Mouse (Mus musculus) cerebellum, postnatal 14 days (tissue): ENCODE measurements at regions not wholly inside any gene's neighbourhood (a gene's known extent, or its start where the extent isn't known, plus 50 kb on each side); places are given as distances from the start of the nearest gene placed in this dataset.

ENCODE experiments used
- DNase-seq, 2 experiments: peaks; one replicate each; pipeline ENCODE4 v3.0.0; 2021; ENCODE audit warnings: mixed read lengths in 2 of 2

- DNase-seq = no peak
Measured at GRCm38 (mm10) chr1:23602710-23603291, 158.8 kb upstream of the B3gat2 start.

- peak; percentile 26 to 43 for DNase-seq
Measured at GRCm38 (mm10) chr1:23629366-23629765, 132.2 kb upstream of the B3gat2 start.

- DNase-seq = no peak
Measured at GRCm38 (mm10) chr1:23645093-23645492, 116.5 kb upstream of the B3gat2 start.

GRCm38 (mm10) chr1:23648875-23649506, 112.6 kb upstream of the B3gat2 start:
- DNase-seq = no peak

GRCm38 (mm10) chr1:23649886-23650285, 111.7 kb upstream of the B3gat2 start:
- DNase-seq = no peak

- peak; percentile 71 to 81 for DNase-seq
Measured at GRCm38 (mm10) chr1:23653628-23654027, 107.9 kb upstream of the B3gat2 start.

GRCm38 (mm10) chr1:23655768-23656167, 105.8 kb upstream of the B3gat2 start:
- DNase-seq = peak in 1 of 2 experiments; percentile 30

- peak; percentile 69 to 73 for DNase-seq
Measured at GRCm38 (mm10) chr1:23656302-23656701, 105.3 kb upstream of the B3gat2 start.

GRCm38 (mm10) chr1:23656718-23657117, 104.8 kb upstream of the B3gat2 start:
- peak in 1 of 2 experiments; percentile 20 for DNase-seq

GRCm38 (mm10) chr1:23670514-23670913, 91.0 kb upstream of the B3gat2 start:
- DNase-seq = no peak

- no peak for DNase-seq
Measured at GRCm38 (mm10) chr1:23674357-23674756, 87.2 kb upstream of the B3gat2 start.

- peak; percentile 52 to 56 for DNase-seq
Measured at GRCm38 (mm10) chr1:23676301-23676700, 85.3 kb upstream of the B3gat2 start.

- DNase-seq = no peak
Measured at GRCm38 (mm10) chr1:23689398-23689797, 72.2 kb upstream of the B3gat2 start.

- peak; percentile 82 to 85 for DNase-seq
Measured at GRCm38 (mm10) chr1:23705489-23705888, 56.1 kb upstream of the B3gat2 start.

GRCm38 (mm10) chr1:23706450-23706849, 55.1 kb upstream of the B3gat2 start:
- DNase-seq = peak; percentile 12 to 20
